Mouse (Mus musculus): ENCODE data around the gene Fis1.
"Not testable (repeated sequence)": the region's sequence is repeated elsewhere in the genome, so short reads cannot be mapped to it uniquely, and the experiment has no call there.

The Fis1 gene

DNA sequence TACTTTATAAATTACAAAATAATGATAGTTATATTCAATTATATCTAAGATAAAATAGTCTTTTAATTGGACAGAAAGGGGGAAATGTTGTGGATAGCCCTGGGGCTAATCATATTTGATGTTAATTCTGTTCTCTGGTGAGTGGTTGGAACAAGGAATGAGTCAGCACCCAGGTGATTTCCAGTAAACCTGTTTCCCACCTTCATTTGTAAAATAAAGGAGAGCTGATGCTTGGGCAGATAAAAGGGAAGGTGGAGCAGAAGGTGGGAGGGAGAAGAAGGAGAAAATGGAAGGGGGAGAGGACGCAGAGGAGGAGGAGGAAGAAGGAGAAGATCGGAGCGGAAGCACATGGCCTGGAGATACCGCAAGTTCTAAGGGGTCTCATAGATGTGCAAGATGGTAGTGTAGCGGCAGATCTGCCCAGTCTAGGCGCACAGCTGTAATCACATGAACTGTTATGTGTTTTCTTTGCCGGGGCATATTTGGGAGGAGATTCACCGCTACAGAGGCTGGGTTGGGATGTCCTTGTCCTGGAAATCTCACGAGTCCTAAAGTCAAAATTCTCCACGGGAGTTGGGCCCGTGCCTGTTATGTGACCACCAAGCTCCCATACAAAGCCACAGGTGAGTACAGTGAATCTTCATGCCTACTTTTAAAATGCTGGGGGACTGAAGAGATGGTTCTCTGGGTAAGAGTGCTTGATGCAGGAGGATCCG lies 12.1 kb upstream of the Fis1 start:
- DNase-seq (ENCODE audit: low spot score in 2 of 2), result no peak

- DNase-seq (ENCODE audit: low spot score in 2 of 2), result no peak
Observed at GRCm38 (mm10) chr5:136942781-136943180, 10.3 kb upstream of the Fis1 start.

- no peak for DNase-seq (ENCODE audit: low spot score in 2 of 2)
Observed at GRCm38 (mm10) chr5:136943382-136943781, 9.7 kb upstream of the Fis1 start.

DNA sequence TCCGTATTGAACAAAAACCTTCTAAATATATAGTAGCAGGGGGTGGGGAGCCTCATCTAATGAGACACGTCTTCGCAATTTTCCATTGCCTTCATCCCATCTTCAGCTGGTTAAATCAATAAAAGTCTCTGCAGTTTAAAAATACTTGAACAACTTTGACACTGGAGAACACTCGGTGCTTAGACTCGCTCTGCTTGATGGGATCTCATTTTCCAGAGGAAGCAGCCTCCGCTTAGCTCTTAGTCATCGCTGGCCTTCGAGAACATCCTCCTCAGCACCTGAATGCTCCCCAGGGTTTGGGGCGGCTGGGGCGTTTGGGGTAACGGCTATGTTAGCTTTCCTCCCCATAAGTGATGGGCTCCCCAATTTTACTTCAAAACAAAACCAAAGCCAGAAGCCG lies 8.0 kb upstream of the Fis1 start:
- DNase-seq (ENCODE audit: low spot score in 2 of 2), result no peak

- no peak for DNase-seq (ENCODE audit: low spot score in 2 of 2)
Observed at GRCm38 (mm10) chr5:136947874-136948273, 5.2 kb upstream of the Fis1 start.

- not testable (repeated sequence) for DNase-seq (ENCODE audit: low spot score in 2 of 2)
Observed at GRCm38 (mm10) chr5:136949551-136950336, 3.3 kb upstream of the Fis1 start.

- DNase-seq (ENCODE audit: low spot score in 2 of 2), result no peak
Observed at GRCm38 (mm10) chr5:136950521-136950920, 2.6 kb upstream of the Fis1 start.

DNA sequence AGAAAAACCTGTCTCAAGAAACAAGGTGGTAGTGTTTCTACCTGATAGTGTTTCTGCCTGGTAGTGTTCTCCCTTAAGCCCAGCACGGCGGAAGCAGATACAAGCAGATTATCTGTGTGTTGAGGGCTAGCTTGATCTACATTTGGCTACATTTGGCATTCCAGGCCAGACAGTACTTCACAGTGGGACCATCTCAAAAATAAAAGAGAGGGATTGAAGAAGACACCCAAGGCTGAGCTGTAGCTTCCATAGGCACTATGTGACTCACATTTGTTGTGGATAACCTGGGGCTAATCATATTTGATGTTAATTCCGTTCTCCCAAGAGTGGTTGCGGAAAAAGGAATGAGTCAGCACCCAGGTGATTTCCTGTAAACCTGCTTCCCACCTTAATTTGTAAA lies 922 bp upstream of the Fis1 start:
- DNase-seq (ENCODE audit: low spot score in 2 of 2), result no peak

GRCm38 (mm10) chr5:136953440-136953951 lies 421 bp downstream of the Fis1 start:
- peak in 1 of 2 experiments; percentile 64 for DNase-seq (ENCODE audit: low spot score in 2 of 2)

DNA sequence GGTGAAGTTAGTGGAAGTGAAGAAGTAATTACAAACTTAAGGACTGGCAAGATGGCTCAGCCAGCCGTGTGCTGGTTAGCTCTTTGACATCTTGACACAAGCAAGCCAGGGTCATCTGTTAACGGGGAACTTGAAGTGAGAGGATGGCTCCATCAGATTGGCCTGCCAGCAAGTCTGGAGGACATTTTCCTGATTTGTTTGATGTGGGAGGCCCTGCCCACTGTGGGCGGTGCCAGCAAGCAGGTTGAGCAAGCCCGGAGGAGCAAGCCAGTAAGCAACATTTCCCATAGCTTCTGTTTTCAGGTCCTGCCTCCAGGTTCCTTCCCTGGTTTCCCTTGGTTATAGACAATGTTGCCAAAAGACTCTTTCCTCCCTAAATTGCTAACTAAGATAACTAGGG lies 2.5 kb downstream of the Fis1 start:
- no peak for DNase-seq (ENCODE audit: low spot score in 2 of 2)

- no peak for DNase-seq (ENCODE audit: low spot score in 2 of 2)
Observed at GRCm38 (mm10) chr5:136957250-136957649, 4.2 kb downstream of the Fis1 start.

GRCm38 (mm10) chr5:136958991-136959605 lies 6.0 kb downstream of the Fis1 start:
- DNase-seq (ENCODE audit: low spot score in 2 of 2), result no peak

DNA sequence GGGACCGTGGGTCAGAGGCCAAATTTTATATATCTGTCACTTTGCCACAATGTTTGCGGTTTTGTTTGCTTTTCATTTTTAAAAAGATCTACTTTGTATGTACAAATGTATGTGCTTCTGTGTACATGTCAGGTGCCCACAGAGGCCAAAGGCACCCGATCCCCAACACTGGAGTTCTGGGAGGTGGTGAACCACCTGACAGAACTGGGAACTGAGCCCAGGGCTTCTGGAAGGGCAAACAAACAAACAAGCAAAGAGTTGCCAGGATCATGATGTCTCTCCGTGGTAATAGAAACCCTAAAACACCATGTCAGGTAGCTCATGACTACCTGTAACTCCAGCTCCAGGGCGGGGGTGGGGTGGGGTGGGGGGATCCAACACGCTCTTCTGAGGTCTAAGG lies 7.0 kb downstream of the Fis1 start:
- no peak for DNase-seq (ENCODE audit: low spot score in 2 of 2)

DNA sequence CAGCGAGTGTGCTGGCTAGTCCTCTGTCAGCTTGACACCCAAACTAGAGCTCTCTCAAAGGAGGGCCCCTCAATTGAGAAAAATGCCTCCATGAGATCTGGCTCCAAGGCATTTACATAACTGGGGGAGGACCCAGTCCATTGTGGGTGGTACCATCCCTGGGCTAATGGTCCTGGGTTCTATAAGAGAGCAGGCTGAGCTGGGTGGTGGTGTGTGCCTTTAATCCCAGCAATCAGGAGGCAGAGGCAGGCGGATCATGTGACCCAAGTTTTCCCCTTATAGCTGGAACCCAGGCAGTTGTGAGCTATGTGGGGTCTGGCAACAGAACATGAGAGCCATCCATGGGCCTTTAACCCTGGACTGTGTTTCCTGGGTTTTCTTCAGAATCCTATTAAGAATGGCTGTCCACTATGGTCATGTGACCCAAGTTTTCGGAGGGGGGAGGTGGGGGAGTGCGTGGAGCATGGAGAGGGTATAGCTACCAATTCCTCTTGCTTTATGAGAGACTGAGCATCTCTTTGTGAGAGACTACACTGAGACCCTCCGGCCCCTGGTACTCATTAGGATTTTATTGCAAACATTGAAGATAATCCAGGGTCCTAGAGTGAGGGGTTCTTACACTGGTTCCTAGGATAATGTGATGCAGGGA lies 8.4 kb downstream of the Fis1 start:
- no peak for DNase-seq (ENCODE audit: low spot score in 2 of 2)

- peak; percentile 87 to 90 for DNase-seq (ENCODE audit: low spot score in 2 of 2)
Observed at GRCm38 (mm10) chr5:136961983-136962461, 8.9 kb downstream of the Fis1 start.

GRCm38 (mm10) chr5:136962501-136962900 lies 9.4 kb downstream of the Fis1 start:
- DNase-seq (ENCODE audit: low spot score in 2 of 2), result peak; percentile 57 to 79

- DNase-seq (ENCODE audit: low spot score in 2 of 2), result no peak
Observed at GRCm38 (mm10) chr5:136962966-136963540, 10.0 kb downstream of the Fis1 start.

- no peak for DNase-seq (ENCODE audit: low spot score in 2 of 2)
Observed at GRCm38 (mm10) chr5:136965210-136965609, 12.1 kb downstream of the Fis1 start.

DNA sequence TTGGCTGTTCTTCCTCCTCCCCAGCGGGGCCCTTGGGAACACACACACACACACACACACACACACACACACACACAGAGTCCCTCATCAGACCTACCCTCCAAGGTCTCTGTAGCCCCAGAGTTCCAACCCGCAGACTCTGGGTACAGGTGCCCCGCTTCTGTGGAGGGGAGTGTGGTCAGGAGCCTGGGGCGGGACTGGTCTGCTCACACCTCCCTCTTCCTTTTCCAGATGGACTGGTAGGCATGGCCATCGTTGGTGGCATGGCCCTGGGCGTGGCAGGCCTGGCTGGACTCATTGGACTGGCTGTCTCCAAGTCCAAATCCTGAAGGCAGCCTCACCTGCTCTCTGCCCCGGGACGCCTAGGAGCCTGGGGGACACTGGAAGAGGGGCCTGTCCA lies 12.6 kb downstream of the Fis1 start:
- DNase-seq (ENCODE audit: low spot score in 2 of 2), result no peak

- peak in 1 of 2 experiments; percentile 49 for DNase-seq (ENCODE audit: low spot score in 2 of 2)
Observed at GRCm38 (mm10) chr5:136966331-136966730, 13.3 kb downstream of the Fis1 start, which contains the start of gene Cldn15. Gene Cldn15, plus strand, starts transcription at chr5:136966616.

DNA sequence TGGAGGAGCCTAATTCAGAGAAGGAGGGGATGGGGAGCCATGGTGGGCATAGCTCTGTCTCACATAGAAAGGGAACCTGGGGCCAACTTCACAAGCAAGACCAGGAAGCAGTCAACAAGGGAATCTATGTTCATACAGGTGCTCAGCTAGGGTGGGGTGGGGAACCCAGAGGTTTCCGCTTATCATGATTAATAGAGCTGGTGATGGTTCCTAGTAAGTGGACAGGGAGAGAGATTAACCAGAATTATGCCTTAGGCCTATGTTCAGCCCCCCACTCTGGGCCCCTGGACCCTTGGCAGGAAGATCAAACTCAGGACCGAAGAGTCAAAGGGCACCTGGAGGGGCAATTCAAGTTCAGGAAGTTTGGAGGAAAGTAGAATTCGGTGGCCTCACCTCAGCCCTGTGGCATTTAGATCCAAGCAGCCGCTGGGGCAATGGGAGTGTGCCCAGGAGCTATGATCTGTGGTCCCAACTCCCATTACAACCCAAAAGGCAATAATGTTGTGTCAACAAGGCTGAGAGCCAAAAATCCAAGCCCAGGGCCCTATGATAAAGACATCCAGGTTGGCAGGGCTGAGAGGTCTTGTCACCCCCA lies 13.9 kb downstream of the Fis1 start:
- DNase-seq (ENCODE audit: low spot score in 2 of 2), result no peak

Measured in urinary bladder, postnatal 36 days (tissue).